Mouse (Mus musculus) intestine, embryonic 14.5 days (tissue): Measurements from ENCODE around the gene 5730409E04Rik. TPM values are rescaled to one million over a fixed set of nuclear protein-coding genes. Genes with fewer than 3 reads are reported as not detected.

Experiments used
- ATAC-seq: fragments of 200-750 bp; cut with Nextera tagmentation; replicated peaks from 2 replicates; pipeline ENCODE4 v1.8.0; 2017; ENCODE audit warnings: low read depth, moderate number of reproducible peaks, moderate TSS enrichment, moderate library complexity; ENCODE audit not compliant: low FRiP score, low TSS enrichment
- DNase-seq: peaks from one replicate; pipeline ENCODE4 v3.0.0-alpha.2; 2018; ENCODE audit warnings: low spot score
- H3K27ac ChIP-seq: fragments of 300-500 bp; sonication (generic); 2 replicates; pipeline ENCODE4 v1.5.1; 2014; ENCODE audit warnings: low read depth, mild to moderate bottlenecking, control low read depth
- H3K27me3 ChIP-seq: fragments of 300-500 bp; sonication (generic); replicated peaks from 2 replicates; pipeline ENCODE4 v1.6.1; 2014; ENCODE audit warnings: low read length, control low read depth; ENCODE audit not compliant: control insufficient read depth, insufficient read depth
- H3K36me3 ChIP-seq: fragments of 300-500 bp; sonication (generic); 2 replicates; pipeline ENCODE4 v1.6.1; 2014; ENCODE audit warnings: low read length, control low read depth; ENCODE audit not compliant: control insufficient read depth, insufficient read depth
- H3K4me1 ChIP-seq: fragments of 300-500 bp; sonication (generic); replicated peaks from 2 replicates; pipeline ENCODE4 v1.6.1; 2014; ENCODE audit warnings: low read length, control low read depth, mixed read lengths; ENCODE audit not compliant: control insufficient read depth, insufficient read depth
- H3K4me2 ChIP-seq: fragments of 300-500 bp; sonication (generic); 2 replicates; pipeline ENCODE4 v1.6.1; 2014; ENCODE audit warnings: low read length
- H3K4me3 ChIP-seq: fragments of 300-500 bp; sonication (generic); 2 replicates; pipeline ENCODE4 v1.5.1; 2014; ENCODE audit warnings: low read depth, low read length, control low read depth, mixed read lengths
- H3K9ac ChIP-seq: fragments of 300-500 bp; sonication (generic); 2 replicates; pipeline ENCODE4 v1.6.1; 2014; ENCODE audit warnings: mild to moderate bottlenecking, low read length
- H3K9me3 ChIP-seq: fragments of 300-500 bp; sonication (generic); 2 replicates; pipeline ENCODE4 v1.6.1; 2016; ENCODE audit warnings: low read length, control low read depth; ENCODE audit not compliant: control insufficient read depth
- WGBS: fragments of 180-500 bp; shearing (Covaris S2); extraction: QIAGEN DNeasy Blood & Tissue Kit; methylation state at CpG from one replicate; pipeline ENCODE4 v1.1.7; 2014; 5-methylcytosine and 5-hydroxymethylcytosine counted together
- microRNA-seq: library from miRNA; unstranded; fragments of <30 nt; microRNA quantifications from one replicate; pipeline ENCODE4, GENCODE M21; 2016
- polyA plus RNA-seq: library from polyadenylated mRNA; unstranded; fragments of >200 nt; fragmentation: Nextera tagmentation; extraction: Ambion mirVana; gene quantifications from 2 replicates; pipeline ENCODE4 v1.2.1, GENCODE M21; 2014

The 5730409E04Rik gene
- polyA plus RNA-seq, 1 experiment from 2014 or later, result 2.6 TPM

- no peak for ATAC-seq
- no peak overlapping the region for H3K27ac ChIP-seq
- WGBS, result 78% methylated on average over 10 of the region's 10 CpGs
- H3K4me1 ChIP-seq, result no peaks in the 10 kb centered on the region
- DNase-seq, result no peak
- no peak overlapping the region for H3K4me2 ChIP-seq
- no peaks in the 10 kb centered on the region; the same call in 1 of the 2 replicates for H3K27me3 ChIP-seq
- H3K36me3 ChIP-seq, result no peaks in the 10 kb centered on the region
- no peak overlapping the region for H3K9ac ChIP-seq
- no peak overlapping the region for H3K4me3 ChIP-seq
- H3K9me3 ChIP-seq, result no peaks in the 10 kb centered on the region
Observed at GRCm38 (mm10) chr4:126644333-126644963, 34.8 kb downstream of the 5730409E04Rik start.

DNA sequence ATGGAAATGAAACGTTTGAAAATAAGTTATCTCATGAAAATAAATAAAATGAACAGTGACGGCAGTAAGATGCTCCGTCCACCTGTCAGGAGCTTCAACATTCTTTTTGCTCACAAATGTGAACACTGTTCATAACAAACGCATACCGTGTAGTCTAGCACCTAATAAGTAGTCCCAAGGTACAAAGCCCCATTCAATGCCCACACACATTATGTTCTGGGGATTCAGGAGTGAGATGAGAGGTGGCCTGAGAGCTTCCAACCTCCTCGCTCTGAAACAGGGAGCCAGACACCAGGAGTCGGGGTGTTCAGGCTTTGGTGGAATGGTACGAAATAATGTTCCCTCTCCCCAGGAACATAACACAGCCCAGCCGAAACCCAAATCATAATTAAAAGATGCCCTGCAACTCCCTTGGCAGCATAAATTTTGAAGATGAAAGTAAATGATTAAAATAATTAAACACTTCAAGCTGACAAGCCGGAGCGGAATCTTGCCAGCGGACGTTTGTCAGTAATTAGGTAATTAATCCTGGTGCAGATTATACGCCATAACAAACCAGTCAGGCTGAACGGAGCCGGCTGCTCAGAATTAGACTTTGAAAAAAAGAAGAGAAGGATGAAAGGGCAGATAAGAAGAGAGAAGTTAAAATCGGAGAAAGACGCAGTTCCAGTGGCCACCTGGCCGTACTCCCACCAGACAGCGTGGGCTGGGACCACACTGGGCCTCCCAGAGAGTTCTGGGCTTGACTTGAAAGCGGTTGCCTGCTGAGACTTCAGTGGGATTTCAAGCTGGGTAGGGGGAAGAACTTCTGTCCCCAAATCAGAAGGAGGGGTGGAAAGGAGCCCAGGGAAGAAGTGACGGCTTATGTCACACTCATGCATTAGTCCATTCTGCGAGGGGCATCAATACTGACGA is 38.6 kb downstream of the 5730409E04Rik start:
- no peak overlapping the region for H3K4me3 ChIP-seq
- no peaks in the 10 kb centered on the region for H3K36me3 ChIP-seq
- H3K4me2 ChIP-seq, result no peak overlapping the region
- no peak overlapping the region for H3K27ac ChIP-seq
- no peaks in the 10 kb centered on the region for H3K9me3 ChIP-seq
- H3K9ac ChIP-seq, result no peak overlapping the region
- no peaks in the 10 kb centered on the region for H3K4me1 ChIP-seq
- no peak for ATAC-seq
- DNase-seq, result no peak
- H3K27me3 ChIP-seq, result no peaks in the 10 kb centered on the region; the same call in 1 of the 2 replicates
- 51% methylated on average over 24 of the region's 24 CpGs for WGBS

- Histone ChIP-seq H3K9me3 (no peaks in the 10 kb centered on the region), H3K4me3 (no peak overlapping the region), H3K36me3 (no peaks in the 10 kb centered on the region), H3K4me2 (no peak overlapping the region), H3K27me3 (no peaks in the 10 kb centered on the region; the same call in 1 of the 2 replicates), H3K27ac (no peak overlapping the region), H3K9ac (no peak overlapping the region), H3K4me1 (no peaks in the 10 kb centered on the region)
- ATAC-seq (no peak), DNase-seq (no peak)
- 81% methylated on average over 5 of the region's 5 CpGs for WGBS
Observed at GRCm38 (mm10) chr4:126653148-126653547, 43.5 kb downstream of the 5730409E04Rik start.

DNA sequence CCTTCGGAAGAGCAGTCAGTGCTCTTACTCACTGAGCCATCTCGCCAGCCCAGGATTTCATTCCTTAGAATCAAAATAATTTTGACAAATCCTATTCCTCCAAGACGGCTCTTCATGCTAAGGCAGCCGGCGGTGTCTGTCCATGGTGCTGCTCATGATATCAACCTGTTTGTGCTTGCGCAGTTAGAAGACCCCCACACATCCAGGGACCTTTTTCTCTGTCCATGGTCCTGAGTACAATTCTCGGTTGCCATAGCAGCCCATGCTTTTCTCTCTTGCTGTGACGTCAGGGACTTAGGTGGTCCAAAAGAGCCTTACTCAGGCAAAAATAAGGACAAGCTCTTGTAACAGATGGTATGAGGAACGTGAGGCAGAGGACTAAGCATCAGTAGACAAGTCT is 45.7 kb downstream of the 5730409E04Rik start:
- H3K4me2 ChIP-seq, result no peak overlapping the region
- 0 out of 2 replicates have a peak, but pooled peaks have one; percentile 23 for ATAC-seq

GRCm38 (mm10) chr4:126661249-126661648 is 51.6 kb downstream of the 5730409E04Rik start:
- Histone ChIP-seq H3K9me3 (no peaks in the 10 kb centered on the region), H3K4me2 (no peak overlapping the region)

More for the DNA sequence above, 45.7 kb downstream of the 5730409E04Rik start:
- Histone ChIP-seq H3K4me3 (no peak overlapping the region), H3K27ac (no peak overlapping the region), H3K36me3 (no peaks in the 10 kb centered on the region), H3K9me3 (no peaks in the 10 kb centered on the region), H3K9ac (no peak overlapping the region), H3K4me1 (no peaks in the 10 kb centered on the region), H3K27me3 (no peaks in the 10 kb centered on the region)
- DNase-seq, result peak; percentile 76
- 7% methylated on average over 9 of the region's 9 CpGs for WGBS

More at GRCm38 (mm10) chr4:126661249-126661648, 51.6 kb downstream of the 5730409E04Rik start:
- 82% methylated on average over 7 of the region's 7 CpGs for WGBS
- ATAC-seq, result no peak
- no peak overlapping the region for H3K9ac ChIP-seq
- no peak for DNase-seq
- no peaks in the 10 kb centered on the region for H3K36me3 ChIP-seq
- no peak overlapping the region for H3K4me3 ChIP-seq
- no peaks in the 10 kb centered on the region for H3K4me1 ChIP-seq
- H3K27me3 ChIP-seq, result no peaks in the 10 kb centered on the region
- H3K27ac ChIP-seq, result no peak overlapping the region

Small RNA genes lying within 50 kb of the gene (microRNA-seq; reads per million reads assigned to microRNA genes)
- 1.0 reads per million, percentile 8 among the genes with 10 or more reads in this experiment for gene Mir7119

Other genes with a start within 250 kb of the 5730409E04Rik start
- gene Ago3, start 180.3 kb upstream of the 5730409E04Rik start, polyA plus RNA-seq, result 12.3 and 13.2 TPM in 2 replicates
- 8.0 and 8.9 TPM in 2 replicates for gene Ago1, start 141.2 kb upstream of the 5730409E04Rik start, polyA plus RNA-seq
- 1.4 TPM in 2 replicates for gene Ago4, start 76.3 kb upstream of the 5730409E04Rik start, polyA plus RNA-seq
- 40.9 and 41.0 TPM in 2 replicates for gene Clspn, start 52.9 kb upstream of the 5730409E04Rik start, polyA plus RNA-seq
- gene Psmb2, start 67.8 kb downstream of the 5730409E04Rik start, polyA plus RNA-seq, result 522 and 542 TPM in 2 replicates
- not detected in 2 replicates for gene Tfap2e, start 126.4 kb downstream of the 5730409E04Rik start, polyA plus RNA-seq
- gene Ncdn, start 143.6 kb downstream of the 5730409E04Rik start, polyA plus RNA-seq, result 29.0 and 29.8 TPM in 2 replicates
- 27.2 and 28.9 TPM in 2 replicates for gene AU040320, start 143.7 kb downstream of the 5730409E04Rik start, polyA plus RNA-seq